Mouse (Mus musculus): Measurements from ENCODE around the gene Tnp1. TPM values are rescaled to one million over a fixed set of nuclear protein-coding genes. Genes with fewer than 3 reads are reported as not detected.
A peak's percentile ranks its signal among the peaks of the same experiment; 100 is the strongest.

Gene Tnp1
- not detected in 2 replicates for polyA plus RNA-seq (2011; ENCODE audit: insufficient read length, low read depth, missing spikeins)

DNA sequence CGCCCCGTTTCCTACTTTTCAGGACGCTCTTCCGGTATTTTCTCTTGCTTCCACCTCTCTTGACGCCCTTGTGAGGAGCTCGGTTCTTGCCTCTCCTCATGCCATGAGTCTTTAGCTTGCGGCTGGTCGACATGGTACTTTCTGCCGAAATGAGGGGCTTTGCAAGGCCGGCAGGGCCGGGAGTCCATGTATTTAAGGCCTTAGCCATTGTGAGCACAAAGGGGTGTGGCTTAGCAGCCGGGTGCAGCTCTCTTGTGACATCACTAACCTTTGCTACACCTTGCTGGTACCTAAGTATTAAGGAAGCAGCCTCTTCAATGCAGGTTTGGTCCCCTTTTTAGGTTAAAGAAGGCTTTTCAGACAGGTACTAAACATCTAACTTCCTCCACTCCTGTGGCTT, at the start of gene Tnp1:
TSS of gene Tnp1 (minus strand) at position 179 of the 400 bp plus-strand sequence.
- Histone ChIP-seq H3K4me1 (ENCODE audit: control insufficient read depth, insufficient read depth, low read length) (no peaks in the 10 kb centered on the region), H3K27ac (ENCODE audit: insufficient read depth, low read length) (no peak within 1 kb of the TSS), H3K4me3 (ENCODE audit: insufficient read depth, low read length) (no peak within 1 kb of the TSS)
- TF ChIP-seq POLR2A (IDR thresholded peaks at IDR 0.05; ENCODE audit: low read depth, low read length) (no peak), CTCF (IDR thresholded peaks at IDR 0.05; ENCODE audit: borderline replicate concordance, insufficient read depth, low read length) (no peak)

DNA sequence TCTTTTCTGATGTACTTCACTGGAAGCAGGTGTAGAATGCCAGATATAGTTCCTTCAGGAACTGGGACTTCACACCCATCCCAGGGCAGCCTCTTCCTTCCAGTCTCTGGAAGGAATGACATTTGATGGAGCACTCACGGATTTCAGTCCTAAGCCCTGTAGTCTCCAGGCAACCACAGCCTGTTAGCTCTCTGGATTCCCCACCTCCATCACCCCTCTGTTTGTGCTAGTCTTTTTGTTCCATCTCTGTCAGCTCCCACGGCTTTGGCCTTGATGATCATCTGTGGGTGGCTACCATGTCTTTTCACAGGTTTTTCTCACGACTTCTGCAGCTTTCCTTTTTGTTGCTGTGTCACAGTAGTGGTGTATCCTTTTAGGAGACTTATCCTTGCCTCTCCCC, 48.6 kb upstream of the Tnp1 start:
- TF ChIP-seq CTCF (IDR thresholded peaks at IDR 0.05; ENCODE audit: borderline replicate concordance, insufficient read depth, low read length), result no peak
- TF ChIP-seq POLR2A (IDR thresholded peaks at IDR 0.05; ENCODE audit: low read depth, low read length), result no peak
- Histone ChIP-seq H3K4me1 (ENCODE audit: control insufficient read depth, insufficient read depth, low read length) (peaks cover 3% of the 10 kb centered on the region), H3K27ac (ENCODE audit: insufficient read depth, low read length) (no peak overlapping the region), H3K4me3 (ENCODE audit: insufficient read depth, low read length) (no peak overlapping the region)

DNA sequence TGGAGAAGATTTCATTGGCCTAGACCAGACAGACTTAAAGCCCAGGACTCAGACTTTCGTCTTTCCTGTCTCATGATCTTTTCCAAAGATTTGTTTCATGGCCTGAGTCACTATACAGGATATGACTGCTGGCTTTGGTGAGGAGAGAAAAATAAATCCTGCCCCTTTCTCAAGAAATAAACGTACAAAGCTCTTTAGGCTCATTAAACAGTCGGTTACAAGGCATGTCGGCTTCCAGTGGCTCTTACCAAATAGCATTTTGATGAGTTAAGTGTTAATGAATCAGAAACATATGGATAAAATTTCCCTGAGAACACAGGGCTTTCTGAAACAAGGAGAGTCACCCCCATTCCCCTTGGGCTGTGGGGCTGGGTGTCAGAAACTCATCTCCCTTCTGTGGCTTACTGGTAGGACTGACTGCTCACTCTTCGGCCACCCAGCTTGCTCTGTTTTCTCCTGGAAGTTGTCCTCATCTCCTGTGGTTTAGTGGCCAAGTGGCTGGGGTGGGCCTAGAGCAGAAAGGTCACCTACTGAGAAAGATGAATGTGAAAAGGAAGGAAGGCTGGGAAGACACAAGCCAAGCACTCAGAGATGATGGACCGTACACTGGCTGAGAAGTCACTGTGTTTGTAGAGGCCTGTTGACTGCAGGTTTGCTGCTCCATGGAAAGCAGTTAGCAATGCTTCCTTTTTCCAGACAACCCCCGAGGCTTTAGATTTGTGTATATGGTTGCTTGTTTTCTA, 46.0 kb upstream of the Tnp1 start:
- H3K27ac ChIP-seq (ENCODE audit: insufficient read depth, low read length), result peak overlapping the region; percentile 80
- H3K4me3 ChIP-seq (ENCODE audit: insufficient read depth, low read length), result no peak overlapping the region
- TF ChIP-seq POLR2A (IDR thresholded peaks at IDR 0.05; ENCODE audit: low read depth, low read length) (0 out of 2 replicates have a peak, but pooled peaks have one; percentile 2), CTCF (IDR thresholded peaks at IDR 0.05; ENCODE audit: borderline replicate concordance, insufficient read depth, low read length) (no peak)
- H3K4me1 ChIP-seq (ENCODE audit: control insufficient read depth, insufficient read depth, low read length), result peaks cover 3% of the 10 kb centered on the region

DNA sequence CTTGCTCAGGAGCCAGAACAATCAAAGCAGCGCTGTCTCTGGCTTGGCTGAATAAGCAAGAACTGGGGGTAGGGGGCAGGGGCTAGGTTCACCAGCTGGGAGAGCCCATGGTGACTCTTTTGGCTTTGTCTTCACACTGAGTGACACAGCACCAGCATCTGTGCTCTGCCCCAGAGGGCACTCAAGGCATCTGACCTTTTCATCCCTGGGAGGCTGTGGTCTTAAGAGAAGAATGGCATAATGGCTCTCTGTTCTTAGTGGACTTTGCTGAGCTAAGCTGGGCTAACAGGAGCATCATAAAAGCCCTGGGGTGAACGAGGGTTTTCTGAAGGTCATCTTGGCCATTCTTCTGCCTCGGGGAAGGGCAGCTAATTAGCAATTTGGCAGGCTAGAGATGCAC, 44.6 kb upstream of the Tnp1 start:
- peaks cover 3% of the 10 kb centered on the region for H3K4me1 ChIP-seq (ENCODE audit: control insufficient read depth, insufficient read depth, low read length)
- H3K4me3 ChIP-seq (ENCODE audit: insufficient read depth, low read length), result no peak overlapping the region
- TF ChIP-seq CTCF (IDR thresholded peaks at IDR 0.05; ENCODE audit: borderline replicate concordance, insufficient read depth, low read length), result no peak
- TF ChIP-seq POLR2A (IDR thresholded peaks at IDR 0.05; ENCODE audit: low read depth, low read length), result no peak
- no peak overlapping the region for H3K27ac ChIP-seq (ENCODE audit: insufficient read depth, low read length)

DNA sequence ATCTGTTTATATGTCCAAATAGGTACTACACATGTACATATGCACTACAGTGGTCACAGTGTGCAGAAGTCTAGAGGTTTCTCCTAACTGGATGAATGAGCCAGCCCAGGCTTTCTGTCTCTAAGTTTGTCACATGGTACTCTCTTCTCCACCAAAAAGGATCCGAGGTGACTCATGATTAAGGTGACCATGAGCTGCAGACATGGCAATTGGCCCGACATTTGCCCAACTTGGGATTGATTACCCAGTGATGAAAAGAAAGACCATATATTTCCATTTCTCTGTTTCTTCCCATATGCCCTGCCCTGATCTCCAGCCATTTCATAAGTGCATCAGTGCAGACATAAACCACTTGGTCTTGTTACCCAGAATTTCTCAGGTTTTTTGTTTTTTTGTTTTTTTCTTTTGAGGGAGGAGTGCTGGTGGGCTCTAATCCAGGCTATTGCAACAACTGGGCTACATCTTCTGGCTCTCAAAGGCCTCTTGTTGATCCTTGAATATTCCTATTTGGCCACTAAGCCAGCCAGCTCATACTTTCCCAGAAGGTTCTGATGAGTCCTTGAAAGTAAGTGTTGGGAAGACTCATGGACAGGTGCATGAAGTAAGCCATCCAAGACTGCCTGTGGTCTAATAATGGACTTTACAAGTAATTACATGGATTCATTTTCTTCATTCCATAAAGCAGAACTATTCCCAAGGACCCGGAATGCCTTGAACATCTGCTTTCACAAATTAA, 40.7 kb upstream of the Tnp1 start:
- Histone ChIP-seq H3K4me1 (ENCODE audit: control insufficient read depth, insufficient read depth, low read length) (no peaks in the 10 kb centered on the region), H3K4me3 (ENCODE audit: insufficient read depth, low read length) (no peak overlapping the region), H3K27ac (ENCODE audit: insufficient read depth, low read length) (no peak overlapping the region)
- TF ChIP-seq CTCF (IDR thresholded peaks at IDR 0.05; ENCODE audit: borderline replicate concordance, insufficient read depth, low read length), result no peak
- TF ChIP-seq POLR2A (IDR thresholded peaks at IDR 0.05; ENCODE audit: low read depth, low read length), result no peak

DNA sequence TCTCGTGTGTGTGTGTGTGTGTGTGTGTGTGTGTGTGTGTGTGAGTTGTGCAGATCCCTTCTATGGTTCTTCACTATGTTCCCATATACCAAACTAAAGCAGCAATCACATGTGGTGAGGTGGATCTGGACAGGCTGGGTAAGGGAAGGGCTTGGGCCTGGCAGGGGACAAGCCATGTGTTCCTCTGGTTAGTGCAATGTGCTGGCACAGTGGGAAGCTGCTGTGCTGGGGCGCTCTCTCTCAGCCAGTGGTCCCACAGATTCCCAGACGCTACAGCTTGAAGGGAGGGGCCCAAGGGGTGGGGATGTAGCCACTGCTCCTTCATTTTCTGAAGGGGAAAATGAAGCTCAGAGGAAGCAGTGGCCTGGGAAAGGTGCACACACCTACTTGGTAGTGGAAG, 40.1 kb upstream of the Tnp1 start:
- H3K27ac ChIP-seq (ENCODE audit: insufficient read depth, low read length), result no peak overlapping the region
- TF ChIP-seq CTCF (IDR thresholded peaks at IDR 0.05; ENCODE audit: borderline replicate concordance, insufficient read depth, low read length) (no peak), POLR2A (IDR thresholded peaks at IDR 0.05; ENCODE audit: low read depth, low read length) (no peak)

DNA sequence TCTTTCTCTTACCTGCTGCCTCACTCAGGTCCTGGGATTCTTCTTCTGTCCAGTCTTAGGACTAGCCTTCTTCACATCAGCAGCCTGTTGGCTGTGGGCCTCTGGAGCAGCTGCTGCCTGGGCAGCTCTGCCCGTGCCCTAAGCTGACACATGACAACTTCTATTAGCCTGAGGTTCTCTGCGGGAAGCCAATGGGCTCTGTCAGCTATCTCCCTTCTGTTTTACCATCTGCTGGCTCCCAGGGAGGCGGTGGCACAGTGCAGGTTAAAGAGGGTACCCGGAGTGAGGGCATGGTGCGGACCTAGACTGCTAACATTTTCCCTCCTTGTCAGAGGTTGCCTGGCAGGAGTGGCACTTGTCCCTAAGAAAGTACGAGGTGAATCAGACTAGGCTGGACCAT, 39.5 kb upstream of the Tnp1 start:
- TF ChIP-seq CTCF (IDR thresholded peaks at IDR 0.05; ENCODE audit: borderline replicate concordance, insufficient read depth, low read length) (no peak), POLR2A (IDR thresholded peaks at IDR 0.05; ENCODE audit: low read depth, low read length) (no peak)
- no peak overlapping the region for H3K27ac ChIP-seq (ENCODE audit: insufficient read depth, low read length)
- H3K4me1 ChIP-seq (ENCODE audit: control insufficient read depth, insufficient read depth, low read length), result no peaks in the 10 kb centered on the region
- H3K4me3 ChIP-seq (ENCODE audit: insufficient read depth, low read length), result no peak overlapping the region

More for the DNA sequence above, 40.1 kb upstream of the Tnp1 start:
- H3K4me3 ChIP-seq (ENCODE audit: insufficient read depth, low read length), result no peak overlapping the region
- H3K4me1 ChIP-seq (ENCODE audit: control insufficient read depth, insufficient read depth, low read length), result no peaks in the 10 kb centered on the region

DNA sequence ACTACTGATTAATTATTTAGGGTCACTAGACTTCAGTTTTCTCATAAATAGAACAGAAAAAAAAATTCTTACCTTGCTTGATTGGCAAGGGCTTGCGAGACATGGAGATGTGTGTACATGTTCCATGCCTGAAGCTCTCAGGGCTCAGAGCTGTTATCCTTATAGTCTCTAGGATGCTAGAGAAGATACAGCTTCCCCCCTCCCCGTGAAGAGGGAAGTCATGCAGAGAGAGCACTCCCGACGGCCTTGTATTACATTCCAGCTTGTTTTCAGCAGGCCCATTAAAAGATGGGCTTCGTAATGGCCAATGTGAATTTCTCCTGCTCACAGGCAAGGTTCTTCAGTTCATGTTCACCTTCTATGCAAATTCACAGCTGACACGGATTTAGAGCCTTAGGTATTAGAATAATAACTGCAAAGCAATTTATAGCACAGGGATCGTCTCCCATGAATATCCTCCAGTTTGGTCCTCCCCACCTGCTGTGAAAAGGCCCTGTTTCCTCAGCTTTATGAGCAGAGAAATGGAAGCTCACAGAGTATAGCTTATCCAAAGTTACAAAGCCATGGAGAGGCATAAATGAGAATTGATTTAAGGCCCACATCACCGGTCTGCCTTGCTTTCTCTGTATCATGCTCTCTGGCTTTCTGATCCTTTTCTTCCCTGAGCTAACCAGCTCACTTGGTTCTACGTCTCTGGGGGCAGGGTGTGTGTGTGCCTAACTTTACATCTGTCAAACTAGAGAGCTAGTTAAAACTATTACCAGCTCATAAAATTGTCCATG, 38.0 kb upstream of the Tnp1 start:
- H3K4me3 ChIP-seq (ENCODE audit: insufficient read depth, low read length), result no peak overlapping the region
- no peak overlapping the region for H3K27ac ChIP-seq (ENCODE audit: insufficient read depth, low read length)
- H3K4me1 ChIP-seq (ENCODE audit: control insufficient read depth, insufficient read depth, low read length), result no peaks in the 10 kb centered on the region
- no peak for TF ChIP-seq CTCF (IDR thresholded peaks at IDR 0.05; ENCODE audit: borderline replicate concordance, insufficient read depth, low read length)

DNA sequence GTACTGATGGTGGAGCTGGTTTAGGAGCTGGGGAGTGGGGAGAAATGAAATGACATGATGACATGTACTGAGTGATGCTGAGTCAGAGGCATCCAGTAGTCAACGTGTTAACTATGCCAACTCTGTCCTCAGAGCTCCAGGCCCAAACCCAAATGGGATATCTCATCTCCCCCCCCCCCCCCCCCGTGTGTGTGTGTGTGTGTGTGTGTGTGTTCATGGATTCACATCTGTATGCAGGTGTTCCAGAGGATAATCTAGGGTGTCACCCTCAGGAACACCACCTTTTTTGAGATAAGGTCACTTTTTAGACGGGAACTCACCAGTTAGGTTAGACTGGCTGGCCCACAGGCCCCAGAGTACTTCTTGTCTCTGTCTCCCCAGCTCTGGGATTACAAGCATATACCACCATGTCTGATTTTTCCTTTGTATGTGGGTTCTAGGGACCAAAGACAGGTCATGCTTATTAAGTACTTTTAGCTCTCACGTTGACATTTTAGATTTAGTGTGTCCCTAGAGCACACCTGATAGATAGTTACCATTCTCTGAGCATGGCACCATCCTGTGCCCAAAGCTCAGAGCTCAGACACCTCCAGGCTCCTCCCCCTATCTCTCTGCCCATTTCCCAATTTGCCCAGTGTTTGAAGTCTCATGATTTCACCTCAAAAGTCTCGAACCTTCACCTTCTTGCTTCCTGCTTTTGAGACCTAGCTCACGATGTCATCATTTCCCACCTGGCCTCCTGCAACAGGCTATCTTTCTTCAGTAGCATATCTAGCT, 31.4 kb upstream of the Tnp1 start:
- no peak overlapping the region for H3K4me3 ChIP-seq (ENCODE audit: insufficient read depth, low read length)
- no peaks in the 10 kb centered on the region for H3K4me1 ChIP-seq (ENCODE audit: control insufficient read depth, insufficient read depth, low read length)
- no peak overlapping the region for H3K27ac ChIP-seq (ENCODE audit: insufficient read depth, low read length)
- no peak for TF ChIP-seq POLR2A (IDR thresholded peaks at IDR 0.05; ENCODE audit: low read depth, low read length)
- TF ChIP-seq CTCF (IDR thresholded peaks at IDR 0.05; ENCODE audit: borderline replicate concordance, insufficient read depth, low read length), result no peak

All from embryonic fibroblast, embryonic 13.5 days (primary cell).